ENCODE assay signal across 17 mouse cellular contexts in the genomic region with DNA sequence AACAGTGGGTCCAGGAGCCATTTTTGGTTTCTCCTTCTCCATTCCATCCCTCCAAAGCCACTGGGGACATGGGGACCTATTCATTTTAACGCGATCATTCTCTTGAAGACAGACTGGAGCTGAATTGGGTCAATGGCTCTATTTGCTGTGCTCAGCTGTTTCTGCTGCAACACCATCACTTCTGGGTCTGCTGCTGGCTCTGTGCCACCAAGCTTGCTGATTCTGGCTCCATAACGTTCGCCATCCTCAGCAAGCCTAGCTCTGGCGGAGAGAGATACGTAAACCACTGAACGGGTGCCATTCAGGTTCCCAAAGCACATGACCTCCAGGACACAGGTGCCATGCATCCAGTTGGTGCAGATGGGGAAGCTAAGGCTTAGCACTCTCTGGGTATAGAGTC.
DNase-seq lines count a peak whose midpoint lies in the region; ATAC-seq and TF ChIP-seq lines count a peak whose summit lies in the region.
"Had no signal": no experiment of that assay in that cellular context is flagged by ENCODE, and none has a peak within 500 bp of the region (broad histone marks: within the 10 kb centered on the region; RNA-seq: fewer than 3 reads in every experiment).

No protein-coding gene starts in this region.

- no peak overlapping the region for H3K9ac ChIP-seq in forebrain, embryonic 13.5 days
- H3K9ac ChIP-seq in forebrain, embryonic 11.5 days (ENCODE audit: low read length), result no peak overlapping the region
- H3K9ac ChIP-seq in midbrain, postnatal 0 days (replicated peaks; ENCODE audit: low read length, poor library complexity, severe bottlenecking), result no peak overlapping the region
- H3K9ac ChIP-seq in midbrain, embryonic 16.5 days (ENCODE audit: low read depth, low read length), result no peak overlapping the region
- no peak overlapping the region for H3K9ac ChIP-seq in neural tube, embryonic 14.5 days (replicated peaks; ENCODE audit: low read depth, low read length)
- H3K9ac ChIP-seq: stomach, embryonic 15.5 days had no signal

- H3K36me3 ChIP-seq in forebrain, embryonic 13.5 days (ENCODE audit: poor library complexity, severe bottlenecking), result no peaks in the 10 kb centered on the region
- no peaks in the 10 kb centered on the region for H3K36me3 ChIP-seq in forebrain, embryonic 11.5 days (ENCODE audit: control insufficient read depth, insufficient read depth, low read length)
- H3K36me3 ChIP-seq in midbrain, postnatal 0 days (ENCODE audit: insufficient read depth, low read length), result no peaks in the 10 kb centered on the region
- no peaks in the 10 kb centered on the region for H3K36me3 ChIP-seq in midbrain, embryonic 16.5 days (ENCODE audit: control insufficient read depth, insufficient read depth, low read length)
- H3K36me3 ChIP-seq in neural tube, embryonic 14.5 days (ENCODE audit: control insufficient read depth, insufficient read depth, low read length), result no peaks in the 10 kb centered on the region
- H3K36me3 ChIP-seq: stomach, embryonic 15.5 days had no signal

- peaks cover 94% of the 10 kb centered on the region for H3K4me1 ChIP-seq in forebrain, embryonic 13.5 days
- peaks cover 17% of the 10 kb centered on the region for H3K4me1 ChIP-seq in forebrain, embryonic 11.5 days (replicated peaks; ENCODE audit: control insufficient read depth, insufficient read depth, low read length)
- H3K4me1 ChIP-seq in midbrain, postnatal 0 days (ENCODE audit: insufficient read depth, low read length), result peaks cover 13% of the 10 kb centered on the region
- H3K4me1 ChIP-seq in midbrain, embryonic 16.5 days (ENCODE audit: control insufficient read depth, insufficient read depth, low read length), result peaks cover 48% of the 10 kb centered on the region
- peaks cover 53% of the 10 kb centered on the region for H3K4me1 ChIP-seq in neural tube, embryonic 14.5 days (ENCODE audit: control insufficient read depth, insufficient read depth, low read length)

- TF ChIP-seq CTCF in midbrain, postnatal 0 days (IDR thresholded peaks at IDR 0.05), result no peak

- WGBS in forebrain, embryonic 13.5 days, result 67% methylated on average over 7 of the region's 7 CpGs
- 95% methylated on average over 7 of the region's 7 CpGs for WGBS in forebrain, embryonic 11.5 days
- WGBS in midbrain, postnatal 0 days, result 67% methylated on average over 7 of the region's 7 CpGs
- 72% methylated on average over 7 of the region's 7 CpGs for WGBS in midbrain, embryonic 16.5 days
- WGBS in neural tube, embryonic 14.5 days, result 42% methylated on average over 7 of the region's 7 CpGs

- no peak for DNase-seq in forebrain, embryonic 11.5 days (ENCODE audit: low spot score)
- peak; percentile 38 for DNase-seq in kidney, adult 18-20 months
- DNase-seq in kidney, adult 9 months, result no peak
- DNase-seq in midbrain, postnatal 0 days (ENCODE audit: low spot score), result peak; percentile 68
- DNase-seq: adrenal gland, adult 8-10 months; B cell, adult 2 months; cerebellum, adult 8-10 months; heart, postnatal 14 days; layer of hippocampus, postnatal 36 days; lung, adult 18-20 months; thymus, adult 2 months had no signal

- H3K4me2 ChIP-seq in forebrain, embryonic 13.5 days, result no peak overlapping the region
- H3K4me2 ChIP-seq in forebrain, embryonic 11.5 days (ENCODE audit: low read depth, low read length, severe bottlenecking), result no peak overlapping the region
- H3K4me2 ChIP-seq in midbrain, postnatal 0 days (ENCODE audit: low read depth, low read length, poor library complexity, severe bottlenecking), result no peak overlapping the region
- H3K4me2 ChIP-seq in midbrain, embryonic 16.5 days (ENCODE audit: low read length), result no peak overlapping the region
- no peak overlapping the region for H3K4me2 ChIP-seq in neural tube, embryonic 14.5 days (ENCODE audit: low read depth, low read length)
- H3K4me2 ChIP-seq: heart, embryonic 11.5 days; midbrain, embryonic 11.5 days; stomach, embryonic 15.5 days had no signal

- ATAC-seq in forebrain, embryonic 13.5 days, result no peak
- no peak for ATAC-seq in forebrain, embryonic 11.5 days (replicated peaks; ENCODE audit: low FRiP score)
- 0 out of 2 replicates have a peak, but pooled peaks have one; percentile 2 for ATAC-seq in midbrain, postnatal 0 days (ENCODE audit: low FRiP score)
- no peak for ATAC-seq in midbrain, embryonic 16.5 days
- ATAC-seq in neural tube, embryonic 14.5 days (ENCODE audit: low read depth), result peak; percentile 6; the same call in 1 of the 2 replicates

- peak overlapping the region; percentile 26; the same call in 1 of the 2 replicates for H3K27ac ChIP-seq in forebrain, embryonic 13.5 days
- H3K27ac ChIP-seq in forebrain, embryonic 11.5 days (ENCODE audit: low read depth, low read length), result no peak overlapping the region
- H3K27ac ChIP-seq in midbrain, postnatal 0 days (ENCODE audit: low read depth, low read length), result no peak overlapping the region
- no peak overlapping the region for H3K27ac ChIP-seq in midbrain, embryonic 16.5 days (ENCODE audit: low read length)
- peak overlapping the region; percentile 30; the same call in 1 of the 2 replicates for H3K27ac ChIP-seq in neural tube, embryonic 14.5 days (ENCODE audit: low read depth, low read length)
- H3K27ac ChIP-seq: stomach, embryonic 15.5 days had no signal

- no peaks in the 10 kb centered on the region for H3K9me3 ChIP-seq in forebrain, embryonic 13.5 days (replicated peaks)
- no peaks in the 10 kb centered on the region for H3K9me3 ChIP-seq in forebrain, embryonic 11.5 days (ENCODE audit: control insufficient read depth, low read length)
- no peaks in the 10 kb centered on the region for H3K9me3 ChIP-seq in midbrain, postnatal 0 days (ENCODE audit: low read length)
- no peaks in the 10 kb centered on the region for H3K9me3 ChIP-seq in midbrain, embryonic 16.5 days (replicated peaks; ENCODE audit: control insufficient read depth, low read length, poor library complexity, severe bottlenecking)
- H3K9me3 ChIP-seq in neural tube, embryonic 14.5 days (ENCODE audit: control insufficient read depth, low read length), result no peaks in the 10 kb centered on the region
- H3K9me3 ChIP-seq: stomach, embryonic 15.5 days had no signal

- no peak overlapping the region for H3K4me3 ChIP-seq in forebrain, embryonic 13.5 days
- H3K4me3 ChIP-seq in forebrain, embryonic 11.5 days (ENCODE audit: low read depth, low read length), result no peak overlapping the region
- no peak overlapping the region for H3K4me3 ChIP-seq in midbrain, postnatal 0 days (ENCODE audit: low read depth, low read length)
- H3K4me3 ChIP-seq in midbrain, embryonic 16.5 days (ENCODE audit: low read depth, low read length), result no peak overlapping the region
- H3K4me3 ChIP-seq in neural tube, embryonic 14.5 days (ENCODE audit: low read depth, low read length), result no peak overlapping the region
- H3K4me3 ChIP-seq: stomach, embryonic 15.5 days had no signal

- no peaks in the 10 kb centered on the region for H3K27me3 ChIP-seq in forebrain, embryonic 13.5 days
- no peaks in the 10 kb centered on the region for H3K27me3 ChIP-seq in forebrain, embryonic 11.5 days (ENCODE audit: control insufficient read depth, insufficient read depth, low read length)
- no peaks in the 10 kb centered on the region for H3K27me3 ChIP-seq in midbrain, postnatal 0 days (ENCODE audit: insufficient read depth, low read length)
- H3K27me3 ChIP-seq in midbrain, embryonic 16.5 days (ENCODE audit: control insufficient read depth, insufficient read depth, low read depth, low read length), result no peaks in the 10 kb centered on the region
- H3K27me3 ChIP-seq in neural tube, embryonic 14.5 days (ENCODE audit: control insufficient read depth, insufficient read depth, low read length), result no peaks in the 10 kb centered on the region
- H3K27me3 ChIP-seq: stomach, embryonic 15.5 days had no signal

Comparison
In these comparisons a context has a peak if more than half of its experiments do, and no peak if none do; other contexts are left out.
1. ATAC-seq: peak in midbrain, postnatal 0 days (single experiment) and neural tube, embryonic 14.5 days (single experiment); none in forebrain, embryonic 13.5 days (single experiment), forebrain, embryonic 11.5 days (single experiment) and midbrain, embryonic 16.5 days (single experiment).
2. H3K27ac ChIP-seq: peak in forebrain, embryonic 13.5 days (single experiment) and neural tube, embryonic 14.5 days (single experiment); none in forebrain, embryonic 11.5 days (single experiment), midbrain, postnatal 0 days (single experiment) and midbrain, embryonic 16.5 days (single experiment).
3. DNase-seq: peak in kidney, adult 18-20 months (single experiment) and midbrain, postnatal 0 days (single experiment); none in forebrain, embryonic 11.5 days (single experiment) and kidney, adult 9 months (single experiment).